Mouse (Mus musculus) kidney, postnatal 0 days (tissue): ENCODE data around the gene Adm. TPM values are rescaled to one million over a fixed set of nuclear protein-coding genes. Genes with fewer than 3 reads are reported as not detected.
A peak's percentile ranks its signal among the peaks of the same experiment; 100 is the strongest.

Experiments used
- ATAC-seq: fragments of 200-750 bp; cut with Nextera tagmentation; replicated peaks from 2 replicates; pipeline ENCODE4 v1.8.0; 2017; ENCODE audit warnings: low read depth, moderate number of reproducible peaks, moderate TSS enrichment, moderate library complexity; ENCODE audit not compliant: low FRiP score
- DNase-seq: peaks from one replicate; pipeline ENCODE4 v3.0.0-alpha.2; 2016; ENCODE audit warnings: low spot score
- H3K27ac ChIP-seq: fragments of 300-500 bp; sonication (generic); 2 replicates; pipeline ENCODE4 v1.5.1; 2014; ENCODE audit warnings: mild to moderate bottlenecking
- H3K27me3 ChIP-seq: fragments of 300-500 bp; sonication (generic); 2 replicates; pipeline ENCODE4 v1.6.1; 2014; ENCODE audit warnings: low read length, mixed read lengths; ENCODE audit not compliant: insufficient read depth
- H3K36me3 ChIP-seq: fragments of 300-500 bp; sonication (generic); 2 replicates; pipeline ENCODE4 v1.6.1; 2014; ENCODE audit warnings: low read length, mixed read lengths; ENCODE audit not compliant: insufficient read depth
- H3K4me1 ChIP-seq: fragments of 300-500 bp; sonication (generic); replicated peaks from 2 replicates; pipeline ENCODE4 v1.6.1; 2014; ENCODE audit warnings: antibody characterized with exemption, low read length, mixed read lengths; ENCODE audit not compliant: insufficient read depth
- H3K4me2 ChIP-seq: fragments of 300-500 bp; sonication (generic); 2 replicates; pipeline ENCODE4 v1.6.1; 2014; ENCODE audit warnings: mild to moderate bottlenecking, low read length, moderate library complexity, mixed read lengths
- H3K4me3 ChIP-seq: fragments of 300-500 bp; sonication (generic); replicated peaks from 2 replicates; pipeline ENCODE4 v1.5.1; 2014; ENCODE audit warnings: low read depth, low read length
- H3K9ac ChIP-seq: fragments of 300-500 bp; sonication (generic); 2 replicates; pipeline ENCODE4 v1.6.1; 2014; ENCODE audit warnings: low read depth, low read length
- H3K9me3 ChIP-seq: fragments of 300-500 bp; sonication (generic); replicated peaks from 2 replicates; pipeline ENCODE4 v1.6.1; 2016; ENCODE audit warnings: low read length, inconsistent platforms, mixed read lengths
- CTCF ChIP-seq: IDR thresholded peaks from 2 replicates; pipeline ENCODE4 v1.5.1; 2016; ENCODE audit warnings: antibody characterized with exemption, low read depth, mild to moderate bottlenecking, moderate library complexity
- WGBS: fragments of 180-500 bp; shearing (Covaris S2); extraction: QIAGEN DNeasy Blood & Tissue Kit; methylation state at CpG from one replicate; pipeline ENCODE4 v1.1.7; 2014; 5-methylcytosine and 5-hydroxymethylcytosine counted together
- polyA plus RNA-seq: library from polyadenylated mRNA; unstranded; fragments of >200 nt; fragmentation: Nextera tagmentation; extraction: Ambion mirVana; gene quantifications from 2 replicates; pipeline ENCODE4 v1.2.1, GENCODE M21; 2015

The Adm gene
- polyA plus RNA-seq, 1 experiment from 2014 or later: 9.9 TPM

GRCm38 (mm10) chr7:110597141-110597540, 30.3 kb upstream of the Adm start:
- Histone ChIP-seq H3K9me3 (no peaks in the 10 kb centered on the region), H3K27ac (no peak overlapping the region), H3K27me3 (no peaks in the 10 kb centered on the region), H3K9ac (no peak overlapping the region), H3K4me1 (no peaks in the 10 kb centered on the region), H3K36me3 (no peaks in the 10 kb centered on the region), H3K4me2 (no peak overlapping the region), H3K4me3 (no peak overlapping the region)
- ATAC-seq (no peak), DNase-seq (no peak)
- WGBS: 94% methylated on average over 1 of the region's 1 CpGs
- TF ChIP-seq CTCF: no peak

GRCm38 (mm10) chr7:110605476-110605875, 22.0 kb upstream of the Adm start:
- no peak overlapping the region for H3K9ac ChIP-seq
- no peak overlapping the region for H3K4me3 ChIP-seq
- H3K27me3 ChIP-seq: no peaks in the 10 kb centered on the region
- ATAC-seq: no peak
- no peak overlapping the region for H3K27ac ChIP-seq
- no peak for TF ChIP-seq CTCF
- no peaks in the 10 kb centered on the region for H3K36me3 ChIP-seq
- no peaks in the 10 kb centered on the region for H3K9me3 ChIP-seq
- 79% methylated on average over 4 of the region's 4 CpGs for WGBS
- H3K4me2 ChIP-seq: no peak overlapping the region
- DNase-seq: no peak
- H3K4me1 ChIP-seq: no peaks in the 10 kb centered on the region

- DNase-seq (no peak), ATAC-seq (no peak)
- no peaks in the 10 kb centered on the region for H3K27me3 ChIP-seq
- no peak overlapping the region for H3K4me2 ChIP-seq
- H3K9ac ChIP-seq: no peak overlapping the region
- no peaks in the 10 kb centered on the region for H3K36me3 ChIP-seq
- no peak overlapping the region for H3K4me3 ChIP-seq
- no peak overlapping the region for H3K27ac ChIP-seq
- 100% methylated on average over 1 of the region's 1 CpGs for WGBS
- no peaks in the 10 kb centered on the region for H3K9me3 ChIP-seq
- TF ChIP-seq CTCF: no peak
- no peaks in the 10 kb centered on the region for H3K4me1 ChIP-seq
Measured at GRCm38 (mm10) chr7:110606906-110607305, 20.6 kb upstream of the Adm start.

GRCm38 (mm10) chr7:110613381-110614132, 13.9 kb upstream of the Adm start:
- peak overlapping the region; percentile 100 for H3K27ac ChIP-seq
- H3K4me3 ChIP-seq: peak overlapping the region; percentile 96
- 3% methylated on average over 17 of the region's 17 CpGs for WGBS
- no peak for TF ChIP-seq CTCF
- peaks cover 16% of the 10 kb centered on the region for H3K4me1 ChIP-seq
- H3K9me3 ChIP-seq: no peaks in the 10 kb centered on the region
- DNase-seq (peak; percentile 54), ATAC-seq (no peak)
- H3K4me2 ChIP-seq: peak overlapping the region; percentile 74
- no peaks in the 10 kb centered on the region for H3K36me3 ChIP-seq
- no peaks in the 10 kb centered on the region for H3K27me3 ChIP-seq
- H3K9ac ChIP-seq: peak overlapping the region; percentile 98

GRCm38 (mm10) chr7:110614133-110615063, 13.1 kb upstream of the Adm start, which contains the start of gene Sbf2:
Gene Sbf2, minus strand, starts transcription at chr7:110614922.
- Histone ChIP-seq H3K4me1 (peaks cover 16% of the 10 kb centered on the region), H3K36me3 (no peaks in the 10 kb centered on the region), H3K27ac (peak within 1 kb of the TSS; percentile 100), H3K4me3 (peak within 1 kb of the TSS; percentile 96), H3K9me3 (no peaks in the 10 kb centered on the region), H3K9ac (peak within 1 kb of the TSS; percentile 98), H3K4me2 (peak within 1 kb of the TSS; percentile 74), H3K27me3 (no peaks in the 10 kb centered on the region)
- peak; percentile 21; the same call in 1 of the 2 replicates for TF ChIP-seq CTCF
- peak; percentile 94 for ATAC-seq
- WGBS: under 1% methylated on average over 69 of the region's 127 CpGs
- peak; percentile 92 for DNase-seq

- DNase-seq (peak; percentile 87), ATAC-seq (peak; percentile 50)
- H3K36me3 ChIP-seq: no peaks in the 10 kb centered on the region
- peaks cover 16% of the 10 kb centered on the region for H3K4me1 ChIP-seq
- H3K9me3 ChIP-seq: no peaks in the 10 kb centered on the region
- H3K4me2 ChIP-seq: peak overlapping the region; percentile 74
- peak overlapping the region; percentile 96 for H3K4me3 ChIP-seq
- TF ChIP-seq CTCF: no peak
- 1% methylated on average over 20 of the region's 20 CpGs for WGBS
- peak overlapping the region; percentile 100 for H3K27ac ChIP-seq
- H3K27me3 ChIP-seq: no peaks in the 10 kb centered on the region
- peak overlapping the region; percentile 98 for H3K9ac ChIP-seq
Measured at GRCm38 (mm10) chr7:110615151-110615631, 12.3 kb upstream of the Adm start.
